Mouse (Mus musculus): ENCODE measurements at regions not wholly inside any gene's neighbourhood (a gene's known extent, or its start where the extent isn't known, plus 50 kb on each side); places are given as distances from the start of the nearest gene placed in this dataset.

GRCm38 (mm10) chr4:137216908-137217497 is 60.3 kb upstream of the Wnt4 start:
- no peak for DNase-seq

DNA sequence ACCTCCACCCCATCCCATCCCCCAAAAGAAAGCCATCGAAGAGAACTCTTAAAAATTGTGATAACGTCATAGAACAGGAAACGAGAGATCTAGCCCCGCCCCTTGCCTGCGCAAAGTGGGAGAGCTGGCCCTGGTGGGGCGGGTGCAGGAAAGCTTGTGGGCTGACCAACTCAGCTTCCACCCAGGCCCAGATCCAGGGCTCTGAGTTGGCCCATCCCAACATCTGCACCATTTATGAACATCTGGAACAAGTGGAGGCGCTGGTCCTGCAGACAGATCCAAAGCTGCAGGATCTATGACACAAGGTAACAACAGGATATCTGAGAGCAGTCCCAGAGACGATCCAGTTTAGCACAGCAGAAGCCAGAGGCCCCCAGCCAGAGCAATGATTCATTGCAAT is 62.7 kb upstream of the Wnt4 start:
- DNase-seq, result no peak

- no peak for DNase-seq
Measured at GRCm38 (mm10) chr4:137212846-137213245, 64.4 kb upstream of the Wnt4 start.

- DNase-seq, result no peak
Measured at GRCm38 (mm10) chr4:137212106-137212505, 65.2 kb upstream of the Wnt4 start.

DNA sequence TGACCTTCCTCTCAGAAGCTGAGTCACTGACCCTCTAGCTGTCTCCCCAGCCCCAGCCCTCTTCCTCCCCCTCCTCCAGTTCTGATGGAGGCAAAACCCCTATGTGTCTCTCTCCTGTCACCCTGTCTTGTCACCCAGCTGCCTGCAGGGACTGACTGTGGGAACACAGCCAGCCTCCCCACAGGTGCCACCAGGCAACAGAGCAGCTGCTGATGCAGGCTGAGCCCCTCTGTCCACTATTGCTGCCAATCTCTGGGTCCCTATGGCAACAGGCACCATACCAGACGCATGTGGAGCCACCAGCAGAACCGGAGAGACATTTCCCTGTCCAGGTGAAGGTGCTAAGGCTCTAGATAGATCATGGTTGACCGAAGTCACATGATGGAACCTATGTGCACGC is 66.0 kb upstream of the Wnt4 start:
- no peak for DNase-seq

DNA sequence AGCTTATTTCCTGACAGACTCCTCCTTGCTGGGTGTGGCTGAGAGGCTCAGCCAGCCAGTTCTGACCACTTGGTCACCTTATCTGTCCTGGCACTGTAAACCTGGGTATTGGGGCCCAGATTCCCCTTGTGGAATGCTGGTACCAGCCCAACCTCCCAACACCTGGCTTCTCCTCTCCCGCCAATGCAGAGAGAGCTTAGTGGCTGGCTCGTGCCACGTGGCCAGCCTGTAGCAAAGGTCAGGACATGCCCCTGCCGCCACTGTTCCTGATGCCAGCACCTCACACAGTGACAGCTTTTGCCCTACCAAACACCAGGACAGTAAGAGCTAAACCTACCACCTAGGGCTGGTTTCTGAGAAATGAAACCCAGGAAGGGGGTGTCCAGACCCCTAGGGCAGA is 66.8 kb upstream of the Wnt4 start:
- DNase-seq, result no peak

- DNase-seq, result no peak
Measured at GRCm38 (mm10) chr4:137200968-137201367, 76.3 kb upstream of the Wnt4 start.

DNA sequence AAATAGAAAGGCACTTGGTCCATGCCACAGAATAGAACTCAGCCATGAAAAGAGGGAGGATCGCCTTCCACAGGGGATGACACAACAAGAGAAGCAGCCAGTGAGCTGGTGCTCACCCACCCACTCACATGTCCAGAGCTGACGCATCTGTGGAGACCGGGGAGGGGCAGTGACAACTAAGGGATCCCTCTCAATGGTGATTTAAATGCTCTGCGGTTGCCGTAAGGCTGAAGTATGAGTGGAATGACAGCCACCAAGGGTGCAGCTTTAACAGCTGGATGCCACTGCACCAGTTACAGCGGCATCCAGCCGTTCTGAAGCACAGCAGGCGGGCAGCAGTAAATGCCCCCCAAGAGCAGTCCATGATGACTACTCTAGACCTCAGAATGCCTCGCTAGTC is 76.9 kb upstream of the Wnt4 start:
- no peak for DNase-seq

DNA sequence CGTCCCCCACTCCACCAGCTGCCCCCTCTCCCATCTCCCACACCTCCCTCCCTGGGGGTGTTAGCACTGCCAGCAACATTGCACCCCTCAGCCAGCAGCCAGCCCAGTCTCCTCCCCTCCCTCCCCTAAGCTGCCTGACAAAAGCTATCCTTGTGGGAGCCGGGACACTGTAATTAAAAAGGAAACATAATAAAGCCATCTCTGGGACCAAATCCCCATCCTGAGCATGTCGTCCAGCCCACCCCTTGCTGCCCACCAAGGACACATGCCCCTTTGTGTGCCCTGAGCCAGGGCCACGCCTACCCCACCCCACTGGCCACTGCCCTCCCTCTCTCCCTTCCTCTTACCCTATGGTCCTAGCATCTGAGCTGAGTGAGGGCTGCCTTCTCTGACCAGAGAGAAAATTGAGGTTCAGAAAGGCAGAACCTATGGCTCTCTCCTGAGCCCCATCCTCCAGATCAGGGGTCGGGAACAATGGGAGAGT is 80.8 kb upstream of the Wnt4 start:
- DNase-seq, result no peak

- no peak for DNase-seq
Measured at GRCm38 (mm10) chr4:137194106-137194505, 83.2 kb upstream of the Wnt4 start.

DNA sequence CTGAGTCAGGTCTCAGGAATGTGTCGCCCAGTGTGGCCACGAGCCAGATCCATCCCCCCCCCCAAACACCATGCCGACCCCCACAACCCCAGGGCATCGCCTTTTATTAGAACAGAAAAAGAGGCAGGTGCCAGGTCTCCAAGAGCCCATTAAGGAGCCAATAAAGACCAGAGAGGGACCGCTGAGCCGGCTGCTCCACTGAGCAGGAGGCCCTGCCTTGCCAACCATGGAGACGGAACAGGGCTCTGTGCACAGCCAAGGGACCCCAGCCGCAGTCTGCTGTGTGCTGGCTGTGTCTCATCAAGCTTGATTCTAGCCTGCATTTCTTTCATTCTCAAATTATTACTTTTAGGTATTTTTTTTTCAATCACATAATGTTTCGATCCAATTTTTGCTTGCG is 86.7 kb upstream of the Wnt4 start:
- no peak for DNase-seq

DNA sequence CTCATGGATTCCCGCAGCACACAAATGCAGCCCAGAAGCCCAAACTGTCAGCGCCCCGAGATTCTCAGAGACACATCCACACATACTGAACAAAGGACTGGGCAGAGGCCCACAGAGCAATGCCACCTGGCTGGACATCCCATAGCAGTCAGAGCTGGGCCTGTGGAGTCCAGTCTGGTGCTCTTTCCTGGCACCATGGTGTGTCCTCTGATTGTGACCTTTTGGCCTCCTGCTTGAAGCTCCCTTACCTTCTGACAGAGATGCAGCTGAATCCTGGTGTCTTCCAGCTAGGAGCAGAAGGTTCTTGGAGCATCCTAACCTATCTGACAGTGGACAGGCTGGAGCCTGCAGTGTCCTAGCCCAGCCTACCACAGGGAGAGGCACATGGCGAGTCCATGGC is 87.5 kb upstream of the Wnt4 start:
- no peak for DNase-seq

DNA sequence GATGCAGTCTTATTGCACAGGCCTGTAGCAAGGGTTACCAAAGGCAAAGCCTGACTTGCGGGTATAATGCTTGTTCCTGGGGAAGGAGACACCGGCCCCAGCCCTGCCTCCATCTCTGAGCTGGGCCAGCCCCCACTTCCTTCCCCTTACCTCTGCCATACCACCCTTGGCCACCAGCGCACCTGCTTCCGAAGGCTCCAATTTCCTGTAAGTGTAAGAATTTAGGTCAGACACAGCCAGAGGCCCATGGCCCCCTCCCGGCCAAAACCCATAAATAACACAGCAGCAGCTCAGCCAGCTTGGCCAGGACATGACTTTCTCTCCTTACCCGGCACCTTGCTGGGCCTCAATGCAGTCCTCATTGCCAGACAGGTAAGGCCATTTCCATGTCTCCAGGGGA is 88.2 kb upstream of the Wnt4 start:
- no peak for DNase-seq

DNA sequence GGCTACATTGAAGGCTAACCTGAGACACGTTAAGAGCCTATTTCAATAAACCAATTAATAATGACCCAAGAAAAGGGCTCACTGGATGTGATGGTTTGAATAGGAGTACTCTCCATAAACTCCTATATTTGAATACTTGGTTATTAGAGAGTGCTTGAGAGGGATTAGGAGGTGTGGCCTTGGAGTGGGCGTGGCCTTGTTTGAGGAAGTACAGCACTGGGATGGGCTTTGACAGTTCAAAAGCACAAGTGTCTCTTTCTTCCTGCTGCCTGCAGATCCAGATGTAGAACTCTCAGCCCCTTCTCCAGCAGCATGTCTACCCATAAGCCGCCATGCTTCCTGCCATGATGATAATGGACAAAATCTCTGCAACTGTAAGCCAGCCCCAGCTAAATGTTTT is 89.7 kb upstream of the Wnt4 start:
- no peak for DNase-seq

- DNase-seq, result no peak
Measured at GRCm38 (mm10) chr4:137187051-137187450, 90.2 kb upstream of the Wnt4 start.

DNA sequence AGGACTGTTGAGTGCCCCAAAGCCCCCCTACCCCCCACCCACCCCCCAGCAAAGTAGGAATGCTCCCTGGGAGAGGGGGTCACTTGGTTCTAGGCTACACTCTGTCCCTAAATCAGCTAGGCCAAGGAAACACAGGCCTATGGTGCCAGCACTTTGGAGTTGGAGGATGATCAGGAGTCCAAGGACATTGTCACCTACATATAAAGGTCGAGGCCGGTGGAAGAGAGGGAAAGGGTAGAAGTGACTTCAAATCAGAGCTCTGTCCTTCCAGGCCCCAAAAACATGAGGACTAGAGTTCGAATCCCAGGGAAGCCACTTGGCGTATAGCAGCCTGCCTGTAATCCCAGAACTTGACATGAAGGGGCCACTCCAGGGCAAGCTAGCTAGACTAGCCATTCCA is 92.3 kb upstream of the Wnt4 start:
- no peak for DNase-seq

- no peak for DNase-seq
Measured at GRCm38 (mm10) chr4:137183181-137183850, 94.0 kb upstream of the Wnt4 start.

DNA sequence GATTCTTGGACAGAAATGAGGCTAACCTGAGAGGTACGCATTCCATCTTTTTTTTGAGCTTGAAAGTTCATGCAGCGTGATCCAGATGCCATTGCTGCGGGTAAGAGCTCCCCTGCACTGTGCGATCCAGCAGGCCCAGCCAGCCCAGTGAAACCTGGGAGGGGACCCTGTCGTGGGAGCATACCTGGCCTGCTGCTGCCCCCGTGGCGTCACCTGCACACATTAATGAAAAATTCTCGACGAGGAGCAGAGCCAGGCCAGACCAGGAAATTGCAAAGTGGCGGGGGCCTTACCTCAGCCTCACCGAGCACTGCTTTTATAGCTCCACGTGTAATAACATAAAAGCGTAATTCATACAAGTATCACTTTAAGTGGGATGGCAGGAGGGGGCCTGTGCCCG is 94.7 kb upstream of the Wnt4 start:
- no peak for DNase-seq

DNA sequence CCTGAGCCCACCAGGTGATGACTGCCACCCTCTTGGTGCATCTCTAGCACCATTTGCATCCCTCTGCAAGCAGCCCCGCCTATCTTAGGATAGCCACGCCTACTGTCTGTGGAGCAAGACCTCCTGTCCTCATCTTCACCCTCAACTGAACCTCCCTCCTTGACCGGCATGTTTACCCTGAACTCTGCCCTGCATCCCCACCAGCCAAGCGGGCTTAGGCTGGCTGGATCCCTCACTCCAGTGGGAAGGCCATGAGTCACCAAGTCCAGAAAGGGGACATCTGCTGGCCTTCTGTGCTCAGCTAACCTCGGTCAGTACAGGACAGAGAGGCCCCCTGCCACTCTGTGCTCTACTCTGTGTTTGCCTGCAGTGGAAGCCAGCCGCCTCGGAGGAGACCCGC is 96.0 kb upstream of the Wnt4 start:
- no peak for DNase-seq

DNA sequence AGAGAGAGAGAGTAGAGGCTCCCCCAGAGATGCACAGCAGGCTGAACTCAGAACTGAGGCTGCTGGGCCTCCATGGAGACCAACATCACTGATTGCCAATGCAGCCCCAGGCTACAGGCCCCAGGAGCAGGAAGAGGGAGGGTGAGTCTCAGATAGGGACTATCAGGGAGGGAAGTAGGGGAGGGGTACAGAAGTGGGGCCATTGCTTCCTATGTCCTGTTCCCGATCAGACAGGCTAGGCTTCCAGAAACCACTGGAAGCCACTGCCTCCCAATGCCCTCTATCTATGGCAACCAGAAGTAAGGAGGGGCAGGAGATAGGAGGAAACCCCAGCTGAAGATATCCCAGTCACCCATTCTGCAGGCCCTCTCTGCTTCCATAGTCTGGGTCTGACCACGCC is 97.2 kb upstream of the Wnt4 start:
- DNase-seq, result no peak

DNA sequence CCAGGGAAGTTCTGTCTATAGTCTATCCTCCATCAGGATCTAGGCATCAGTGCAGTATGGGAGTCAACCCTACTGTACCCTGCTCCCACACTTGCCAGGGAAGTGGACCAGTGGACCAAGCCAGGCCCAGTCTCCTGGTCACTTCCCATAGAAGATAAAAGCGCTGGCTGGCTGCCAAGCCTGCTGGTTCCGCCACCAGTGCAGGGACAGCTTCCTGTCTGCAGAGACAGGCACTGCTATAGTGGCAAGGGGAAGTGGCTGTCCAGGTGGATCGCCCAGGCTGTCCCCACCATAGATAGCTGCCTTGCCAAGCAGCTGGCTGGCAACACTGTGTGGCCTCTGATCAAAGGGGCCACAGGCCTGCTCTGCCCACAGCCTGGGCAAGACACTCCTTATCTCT is 98.5 kb upstream of the Wnt4 start:
- DNase-seq, result peak; percentile 29

DNA sequence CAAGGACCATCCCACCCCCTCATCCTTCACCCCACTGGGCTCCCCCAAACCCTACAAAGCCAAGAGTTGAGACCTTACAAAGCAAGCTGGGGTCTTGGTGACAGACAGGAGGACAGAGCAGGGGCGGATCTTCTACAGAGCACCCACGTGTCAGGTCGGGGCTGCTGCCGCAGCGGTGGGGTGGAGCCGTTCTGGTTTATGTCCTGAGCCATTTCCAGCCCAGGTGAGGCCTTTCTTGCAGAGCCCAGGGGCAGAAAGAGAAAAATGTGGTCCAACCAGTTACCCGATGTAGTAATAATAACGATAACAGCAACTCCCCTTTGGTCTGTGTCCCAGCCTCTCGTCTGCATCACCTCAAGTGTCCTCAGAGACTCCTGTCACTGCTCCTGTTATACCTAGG is 112.4 kb upstream of the Wnt4 start:
- DNase-seq, result no peak

GRCm38 (mm10) chr4:137164429-137164828 is 112.9 kb upstream of the Wnt4 start:
- peak; percentile 57 for DNase-seq

DNA sequence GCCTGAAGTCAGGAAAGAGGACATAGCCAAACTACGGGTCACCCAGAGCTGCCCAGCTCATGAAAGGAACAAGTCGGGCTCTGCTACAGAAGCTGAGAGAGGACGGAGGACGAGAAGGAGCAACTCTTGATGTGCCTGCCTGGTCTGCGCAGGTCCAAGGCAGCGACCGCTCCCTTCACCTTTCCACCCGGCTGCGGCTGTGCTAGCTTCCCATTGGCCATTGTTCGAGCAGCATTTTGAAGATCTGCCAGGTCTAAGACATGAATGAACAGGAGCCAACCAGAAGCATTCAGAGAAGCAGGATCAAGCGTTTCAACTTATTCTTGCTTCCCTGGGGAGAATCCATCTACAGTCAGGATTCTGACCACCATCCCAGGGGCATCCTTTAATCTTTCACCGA is 113.3 kb upstream of the Wnt4 start:
- no peak for DNase-seq

DNA sequence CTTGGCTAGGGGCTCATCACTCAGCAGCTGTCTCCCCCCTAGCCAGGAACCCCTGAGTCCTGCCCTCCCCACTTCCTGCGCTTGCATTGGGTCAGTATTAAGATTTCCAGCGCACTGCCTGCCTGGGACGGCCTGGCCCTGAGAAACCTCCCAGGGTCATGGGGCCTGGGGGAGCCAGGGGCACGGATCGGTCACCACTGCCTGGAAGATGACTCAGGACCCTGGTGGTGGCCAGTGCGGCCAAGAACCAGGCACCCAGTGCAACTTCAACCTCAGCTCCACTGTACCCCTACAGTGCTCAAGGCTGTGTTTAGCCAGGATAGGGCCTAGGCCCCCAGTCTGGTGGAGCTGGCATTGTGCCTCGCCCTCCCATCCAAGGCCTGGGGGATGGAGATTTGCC is 111.9 kb upstream of the Zbtb40 start:
- no peak for DNase-seq
